Mouse (Mus musculus) adrenal gland, adult 2 months (tissue): ENCODE results near the gene 1700102P08Rik. TPM values are rescaled to one million over a fixed set of nuclear protein-coding genes. Genes with fewer than 3 reads are reported as not detected.

Source experiments
- polyA plus RNA-seq: library from polyadenylated mRNA; depleted of rRNA; stranded (reverse); fragments of >200 nt; gene quantifications from 2 replicates; pipeline ENCODE4 v1.2.3, GENCODE M21; 2012; rRNA removed
- total RNA-seq, 2 experiments: library from RNA; stranded (reverse); gene quantifications; 2 replicates each; pipeline ENCODE4 v1.2.3; 2021

Gene 1700102P08Rik
- total and polyA plus RNA-seq, 3 experiments, result 0.52 to 1.8 (median 0.86) TPM

Other genes starting within 250 kb of the 1700102P08Rik start
- gene Bsn, start 202.4 kb upstream of the 1700102P08Rik start, total RNA-seq, result 1 to 10 TPM; 5.0 to 5.2 TPM
- gene Bsn, start 202.4 kb upstream of the 1700102P08Rik start, polyA plus RNA-seq, result 4.1 and 4.3 TPM in 2 replicates
- 100 to 1,000 TPM; 143 to 148 TPM for gene Dag1, start 128.8 kb upstream of the 1700102P08Rik start, total RNA-seq
- 59.3 and 86.5 TPM in 2 replicates for gene Dag1, start 128.8 kb upstream of the 1700102P08Rik start, polyA plus RNA-seq
- gene Nicn1, start 102.4 kb upstream of the 1700102P08Rik start, total RNA-seq, result 10 to 100 TPM; 17.5 to 24.9 TPM
- 16.6 and 18.8 TPM in 2 replicates for gene Nicn1, start 102.4 kb upstream of the 1700102P08Rik start, polyA plus RNA-seq
- 1 to 10 TPM; 3.3 to 5.5 TPM for gene Amt, start 96.0 kb upstream of the 1700102P08Rik start, total RNA-seq
- 2.2 and 2.6 TPM in 2 replicates for gene Amt, start 96.0 kb upstream of the 1700102P08Rik start, polyA plus RNA-seq
- 100 to 1,000 TPM; 355 to 363 TPM for gene Rhoa, start 86.7 kb upstream of the 1700102P08Rik start, total RNA-seq
- 169 and 187 TPM in 2 replicates for gene Rhoa, start 86.7 kb upstream of the 1700102P08Rik start, polyA plus RNA-seq
- gene Tcta, start 86.6 kb upstream of the 1700102P08Rik start, total RNA-seq, result 10 to 100 TPM; 31.3 to 56.7 TPM
- gene Tcta, start 86.6 kb upstream of the 1700102P08Rik start, polyA plus RNA-seq, result 42.8 and 46.3 TPM in 2 replicates
- 100 to 1,000 TPM; 694 to 927 TPM for gene Gpx1, start 53.9 kb upstream of the 1700102P08Rik start, total RNA-seq
- 1,573 and 1,924 TPM in 2 replicates for gene Gpx1, start 53.9 kb upstream of the 1700102P08Rik start, polyA plus RNA-seq
- 100 to 1,000 TPM; 100 to 122 TPM for gene Usp4, start 45.0 kb upstream of the 1700102P08Rik start, total RNA-seq
- gene Usp4, start 45.0 kb upstream of the 1700102P08Rik start, polyA plus RNA-seq, result 47.0 and 52.3 TPM in 2 replicates
- not detected for gene Ccdc36, start 35.7 kb downstream of the 1700102P08Rik start, total RNA-seq
- not detected in 2 replicates for gene Ccdc36, start 35.7 kb downstream of the 1700102P08Rik start, polyA plus RNA-seq
- gene BC048562, start 43.7 kb downstream of the 1700102P08Rik start, total RNA-seq, result not detected
- gene BC048562, start 43.7 kb downstream of the 1700102P08Rik start, polyA plus RNA-seq, result not detected in 2 replicates
- 10 to 100 TPM; 27.8 to 46.5 TPM for gene Ccdc71, start 67.7 kb downstream of the 1700102P08Rik start, total RNA-seq
- 23.0 and 28.1 TPM in 2 replicates for gene Ccdc71, start 67.7 kb downstream of the 1700102P08Rik start, polyA plus RNA-seq
- gene Klhdc8b, start 68.8 kb downstream of the 1700102P08Rik start, total RNA-seq, result 10 to 100 TPM; 19.4 to 24.5 TPM
- 73.1 and 81.9 TPM in 2 replicates for gene Klhdc8b, start 68.8 kb downstream of the 1700102P08Rik start, polyA plus RNA-seq
- 100 to 1,000 TPM in 1 of 2 experiments, 10 to 100 TPM in 1; 94.0 to 107 TPM for gene Lamb2, start 86.9 kb downstream of the 1700102P08Rik start, total RNA-seq
- 136 and 150 TPM in 2 replicates for gene Lamb2, start 86.9 kb downstream of the 1700102P08Rik start, polyA plus RNA-seq
- gene Usp19, start 97.8 kb downstream of the 1700102P08Rik start, total RNA-seq, result 100 to 1,000 TPM; 172 to 248 TPM
- 221 and 261 TPM in 2 replicates for gene Usp19, start 97.8 kb downstream of the 1700102P08Rik start, polyA plus RNA-seq
- gene Qars, start 114.9 kb downstream of the 1700102P08Rik start, total RNA-seq, result 100 to 1,000 TPM; 186 to 192 TPM
- 173 and 186 TPM in 2 replicates for gene Qars, start 114.9 kb downstream of the 1700102P08Rik start, polyA plus RNA-seq
- gene Qrich1, start 124.0 kb downstream of the 1700102P08Rik start, total RNA-seq, result 100 to 1,000 TPM; 105 to 126 TPM
- gene Qrich1, start 124.0 kb downstream of the 1700102P08Rik start, polyA plus RNA-seq, result 119 and 129 TPM in 2 replicates
- 100 to 1,000 TPM in 1 of 2 experiments, 10 to 100 TPM in 1; 75.6 to 123 TPM for gene Impdh2, start 167.5 kb downstream of the 1700102P08Rik start, total RNA-seq
- gene Impdh2, start 167.5 kb downstream of the 1700102P08Rik start, polyA plus RNA-seq, result 93.8 and 121 TPM in 2 replicates
- 10 to 100 TPM; 60.7 to 68.7 TPM for gene Ndufaf3, start 174.6 kb downstream of the 1700102P08Rik start, total RNA-seq
- gene Ndufaf3, start 174.6 kb downstream of the 1700102P08Rik start, polyA plus RNA-seq, result 76.7 and 98.4 TPM in 2 replicates
- 10 to 100 TPM; 67.2 to 70.7 TPM for gene Dalrd3, start 177.1 kb downstream of the 1700102P08Rik start, total RNA-seq
- gene Dalrd3, start 177.1 kb downstream of the 1700102P08Rik start, polyA plus RNA-seq, result 325 and 372 TPM in 2 replicates
- 100 to 1,000 TPM in 1 of 2 experiments, 10 to 100 TPM in 1; 91.5 to 126 TPM for gene Wdr6, start 185.9 kb downstream of the 1700102P08Rik start, total RNA-seq
- gene Wdr6, start 185.9 kb downstream of the 1700102P08Rik start, polyA plus RNA-seq, result 132 and 151 TPM in 2 replicates
- 1 to 10 TPM; 7.1 to 8.3 TPM for gene P4htm, start 204.9 kb downstream of the 1700102P08Rik start, total RNA-seq
- gene P4htm, start 204.9 kb downstream of the 1700102P08Rik start, polyA plus RNA-seq, result 14.7 and 17.2 TPM in 2 replicates